Mouse (Mus musculus) ES-Bruce4 (cell line): ENCODE results near the gene Klhl21.

Experiments
- EP300 ChIP-seq: IDR thresholded peaks from 2 replicates; pipeline ENCODE4 v1.6.1; 2011; ENCODE audit warnings: low read depth, low read length; ENCODE audit not compliant: insufficient read depth
- POLR2A ChIP-seq: IDR thresholded peaks from one replicate; pipeline ENCODE4 v1.8.1; 2011; ENCODE audit warnings: low read length; ENCODE audit not compliant: insufficient read depth

DNA sequence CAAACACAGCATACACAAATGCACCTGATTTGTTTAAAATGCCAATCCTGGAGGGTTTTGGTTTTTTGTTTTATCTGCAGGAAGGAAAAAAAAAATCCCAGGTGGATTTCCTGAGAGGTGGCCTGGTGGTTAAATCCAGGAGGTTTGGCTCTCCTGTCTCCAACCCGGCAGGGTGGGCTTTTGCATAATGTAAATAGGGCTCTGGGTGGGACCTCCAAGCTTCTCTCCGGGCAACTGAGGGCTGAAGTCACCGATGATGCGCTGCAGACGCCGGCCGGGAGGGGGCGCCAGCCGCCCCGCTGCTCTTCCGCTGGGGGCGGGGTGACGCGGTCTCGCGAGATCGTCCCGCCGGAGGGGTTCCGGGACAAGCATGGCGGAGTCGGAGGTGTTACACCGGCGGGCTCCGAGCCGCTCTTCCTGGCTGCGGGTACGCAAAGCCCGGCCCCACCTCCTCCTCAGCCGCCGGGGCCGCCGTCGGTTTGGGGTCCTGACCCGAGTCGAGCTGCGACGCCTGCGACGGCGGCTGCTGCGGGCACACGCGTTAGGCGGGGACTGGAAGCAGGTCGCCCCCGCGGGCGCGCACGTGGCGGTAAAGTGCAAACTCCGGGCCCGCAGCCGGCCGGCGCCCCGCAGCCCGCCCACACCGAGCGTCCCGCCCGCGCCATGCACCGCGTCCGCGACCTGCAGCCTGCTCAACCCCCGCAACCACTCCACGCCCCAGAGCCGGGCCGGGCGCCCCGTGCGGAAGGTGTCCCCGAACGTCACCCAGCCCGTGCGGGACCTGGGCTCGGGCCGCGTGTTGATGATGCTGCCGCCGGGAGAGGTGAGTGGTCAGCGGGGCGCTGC is 30.6 kb downstream of the Klhl21 start, which contains the start of gene Nol9:
- TF ChIP-seq EP300 (no peak), POLR2A (no peak)
